Mouse (Mus musculus): ENCODE measurements around the gene Man2b1. TPM values are rescaled to one million over a fixed set of nuclear protein-coding genes. Genes with fewer than 3 reads are reported as not detected.

Gene Man2b1
- 12.2 TPM for polyA plus RNA-seq (2014; fragmentation: Illumina TruSeq; extraction: RNeasy Lipid Tissue Mini Kit (QIAGEN cat#74804); ENCODE audit: low read depth, low replicate concordance)

DNA sequence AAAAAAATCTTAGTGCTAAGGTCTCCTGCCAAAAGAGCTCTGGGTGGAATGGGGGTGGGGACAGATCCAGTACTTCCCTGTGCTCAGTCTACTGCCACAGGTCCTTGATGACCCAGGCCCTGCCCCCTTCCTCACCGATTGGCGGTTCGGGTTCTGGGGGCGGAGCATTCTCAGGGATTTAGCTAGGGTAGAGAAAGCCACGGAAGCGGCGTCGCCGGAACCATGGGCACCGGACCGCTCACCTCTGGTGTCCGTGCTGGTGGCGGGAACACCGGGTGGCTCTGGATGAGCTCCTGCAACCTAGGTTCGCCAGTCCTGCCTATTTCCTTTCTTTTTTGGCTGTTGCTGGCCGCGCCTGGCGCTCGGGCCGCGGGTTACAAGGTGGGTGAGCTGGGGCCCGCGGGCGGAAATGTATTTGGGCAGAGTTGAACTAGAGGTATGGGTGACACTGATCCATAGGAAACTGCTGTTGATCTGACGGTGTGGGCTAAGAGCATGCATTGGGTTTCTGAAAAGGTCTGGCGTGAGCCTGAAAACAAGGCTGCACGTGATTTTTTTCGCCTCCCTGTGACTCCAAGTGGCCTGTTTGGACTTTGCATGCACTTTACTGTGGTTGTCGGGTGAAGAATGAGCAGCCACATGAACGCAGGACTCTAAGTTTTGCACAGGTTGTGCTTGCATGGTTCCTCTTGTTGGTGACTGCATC lies at the start of gene Man2b1:
Man2b1 (plus strand) TSS at position 163 of the 706 bp plus-strand sequence.

DNA sequence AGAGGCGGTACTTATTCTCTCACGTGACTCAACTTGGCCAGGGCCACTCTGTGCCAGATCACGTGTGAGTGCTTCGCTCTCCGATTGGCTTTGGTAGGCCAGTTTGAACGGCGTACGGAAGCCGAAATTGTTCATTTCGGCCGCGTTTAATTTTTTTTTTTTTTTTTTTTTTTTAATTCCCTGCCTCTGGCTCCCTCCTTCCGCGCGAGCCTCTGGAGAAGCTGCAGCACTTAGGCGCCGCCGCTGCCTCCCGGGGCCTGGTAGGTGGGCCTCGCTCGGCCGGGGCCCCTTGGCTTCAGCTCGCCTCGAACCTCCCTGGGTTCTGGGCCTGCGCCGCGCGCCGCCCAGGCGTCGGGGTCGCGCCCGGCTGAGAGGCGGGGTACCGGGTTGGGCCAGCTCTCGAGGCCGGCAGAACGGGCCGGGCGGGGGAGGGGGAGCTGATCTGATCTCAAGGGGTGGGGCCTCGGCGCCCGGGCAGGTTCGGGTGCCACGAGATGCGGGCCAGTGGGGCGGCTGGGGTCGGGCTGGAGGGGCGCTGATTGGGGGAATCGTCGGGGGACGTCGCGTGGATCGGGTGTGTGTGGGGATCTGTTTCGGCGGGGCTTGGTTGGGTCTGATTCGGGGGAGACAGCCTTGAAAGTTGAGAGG lies 46.2 kb upstream of the Man2b1 start, which contains the start of gene Tnpo2:
Tnpo2 (plus strand) TSS at position 198 of the 648 bp plus-strand sequence.

DNA sequence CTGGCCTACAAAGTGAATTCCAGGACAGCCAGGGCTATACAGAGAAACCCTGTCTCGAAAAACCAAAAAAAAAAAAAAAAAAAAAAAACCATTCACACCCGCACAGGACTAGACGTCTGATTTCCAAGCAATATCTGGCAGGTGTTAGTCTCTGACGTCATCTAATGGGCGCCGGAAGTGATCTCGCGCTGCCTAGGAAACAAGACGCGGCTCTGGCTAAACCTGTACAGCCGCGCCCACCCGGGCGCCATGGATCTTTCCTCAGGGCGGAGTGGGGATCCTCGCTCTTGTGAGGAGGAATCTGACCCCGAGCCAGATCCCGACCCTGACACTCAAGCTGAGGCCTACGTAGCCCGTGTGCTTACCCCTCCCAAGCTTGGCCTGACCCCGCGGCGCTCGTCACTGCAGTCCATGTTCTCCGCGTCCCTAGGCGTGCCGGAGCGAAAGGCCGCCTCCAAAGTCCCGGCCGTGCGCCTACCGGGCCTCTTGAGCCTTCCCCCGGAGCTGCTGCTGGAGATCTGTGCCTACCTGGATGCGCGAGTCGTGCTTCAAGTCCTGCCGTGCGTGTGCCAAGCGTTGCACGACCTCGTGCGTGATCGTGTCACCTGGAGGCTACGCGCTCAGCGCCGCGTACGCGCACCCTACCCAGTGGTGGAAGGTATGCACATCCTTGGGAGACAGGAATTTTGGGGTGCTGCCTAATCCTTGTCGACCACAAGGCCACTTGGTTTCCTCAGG lies 23.0 kb upstream of the Man2b1 start, which contains the start of gene Fbxw9:
Fbxw9 (plus strand) TSS at position 177 of the 738 bp plus-strand sequence.

DNA sequence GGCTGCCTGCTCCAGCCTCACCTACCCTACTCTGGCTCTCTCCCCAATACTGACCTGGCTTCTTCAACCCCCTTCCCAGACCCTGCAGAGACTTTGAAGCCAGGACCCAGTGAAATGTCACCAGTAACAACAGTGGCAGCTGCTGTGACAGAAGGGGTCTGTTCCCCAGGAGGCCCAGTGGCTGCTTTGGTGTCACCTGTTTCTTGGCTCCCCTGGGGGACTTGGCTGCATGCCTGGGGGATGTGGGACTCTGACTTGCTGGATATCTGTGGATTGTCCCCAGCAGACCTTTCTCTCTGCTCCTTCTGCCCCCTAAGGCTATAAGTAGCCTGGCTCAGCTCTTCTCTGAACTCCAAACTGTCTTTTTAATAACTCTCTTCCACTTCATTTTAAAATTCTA lies 15.1 kb upstream of the Man2b1 start, which contains the start of gene Gm5741:
Gm5741 (minus strand) TSS at position 1 of the 400 bp plus-strand sequence.

DNA sequence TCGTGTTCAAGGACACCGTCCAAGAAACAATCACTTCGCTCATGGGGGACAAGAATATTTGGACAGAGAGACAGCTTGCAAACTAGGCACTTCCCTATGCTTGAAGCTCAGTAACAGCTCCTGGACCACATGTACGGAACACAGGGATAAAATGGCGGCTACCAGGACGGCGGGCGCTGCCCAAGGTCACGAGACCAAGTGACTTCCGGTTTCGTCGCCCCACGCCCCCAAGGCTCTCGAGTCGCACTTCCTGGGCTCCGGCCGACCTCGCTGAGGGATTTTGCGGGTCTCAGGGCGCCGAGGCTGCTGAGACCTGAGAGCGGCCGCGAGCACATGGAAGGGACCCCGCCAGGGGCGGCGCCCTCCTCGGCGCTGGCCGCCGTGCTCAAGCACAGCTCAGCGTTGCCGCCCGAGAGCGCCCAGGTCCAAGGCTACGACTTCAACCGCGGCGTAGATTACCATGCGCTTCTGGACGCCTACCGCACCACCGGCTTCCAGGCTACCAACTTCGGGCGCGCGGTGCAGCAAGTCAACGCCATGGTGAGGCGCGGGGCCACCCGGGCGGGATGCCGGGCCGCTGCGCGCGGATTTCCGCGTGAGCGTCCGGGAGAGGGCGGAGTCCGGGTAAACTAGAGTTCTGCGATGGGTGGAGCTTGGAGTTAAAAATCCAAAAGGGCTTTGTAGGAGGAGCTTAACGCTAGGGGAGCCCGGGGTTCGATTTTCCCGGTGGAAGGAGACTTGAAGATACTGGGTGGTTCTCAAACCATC lies 11.4 kb upstream of the Man2b1 start, which contains the start of gene Dhps:
Dhps (plus strand) TSS at position 244 of the 768 bp plus-strand sequence.

DNA sequence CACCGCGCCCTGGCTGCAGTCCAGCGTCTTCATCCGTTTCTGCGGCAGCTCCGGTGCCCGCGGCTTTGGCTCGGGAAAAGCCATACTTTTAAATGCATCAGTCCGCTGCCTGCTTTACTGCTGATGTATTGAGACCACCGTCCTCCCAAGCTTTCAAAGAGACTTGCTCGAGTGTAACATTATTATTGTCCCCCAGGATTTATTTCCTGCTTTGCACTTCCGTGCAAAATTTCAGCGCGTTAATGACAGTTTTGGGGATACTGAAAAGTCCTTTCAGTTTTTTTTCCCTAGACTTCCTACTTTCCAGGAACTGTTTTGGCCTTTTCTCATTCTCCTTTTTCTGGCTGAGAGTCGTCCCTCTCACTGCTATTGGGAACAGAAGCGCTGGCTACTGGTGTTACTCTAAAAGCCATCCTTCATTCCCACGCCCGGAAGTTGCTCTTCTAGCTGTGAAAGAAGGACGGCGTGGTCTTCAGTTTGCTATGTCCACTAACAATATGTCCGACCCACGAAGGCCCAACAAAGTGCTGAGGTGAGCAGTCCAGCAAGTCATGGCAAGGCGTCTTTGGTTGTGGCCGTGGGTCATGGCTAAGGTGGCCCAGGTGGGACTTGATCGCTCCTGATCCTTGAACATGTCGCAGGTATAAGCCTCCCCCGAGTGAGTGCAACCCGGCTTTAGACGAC lies 2.4 kb upstream of the Man2b1 start, which contains the start of gene Wdr83os:
Wdr83os (plus strand) TSS at position 209 of the 684 bp plus-strand sequence.

DNA sequence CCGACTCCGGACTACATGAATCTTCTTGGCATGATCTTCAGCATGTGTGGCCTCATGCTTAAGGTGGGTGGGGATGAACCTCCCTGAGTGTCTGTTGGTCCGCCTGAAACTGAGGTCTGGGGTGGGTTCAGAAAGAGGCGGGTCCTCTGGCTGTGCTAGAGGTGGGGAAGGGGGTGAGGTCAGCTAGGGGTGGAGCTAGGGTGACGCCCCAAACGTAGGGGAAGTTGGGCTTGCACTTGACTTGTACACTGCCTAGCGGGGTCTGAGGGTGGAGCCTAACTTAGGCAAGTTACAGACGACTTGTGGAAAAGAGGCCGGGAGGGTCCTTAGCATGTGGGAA lies 1.9 kb upstream of the Man2b1 start, which contains the start of gene Wdr83:
Wdr83 (minus strand) TSS at position 91 of the 340 bp plus-strand sequence.

DNA sequence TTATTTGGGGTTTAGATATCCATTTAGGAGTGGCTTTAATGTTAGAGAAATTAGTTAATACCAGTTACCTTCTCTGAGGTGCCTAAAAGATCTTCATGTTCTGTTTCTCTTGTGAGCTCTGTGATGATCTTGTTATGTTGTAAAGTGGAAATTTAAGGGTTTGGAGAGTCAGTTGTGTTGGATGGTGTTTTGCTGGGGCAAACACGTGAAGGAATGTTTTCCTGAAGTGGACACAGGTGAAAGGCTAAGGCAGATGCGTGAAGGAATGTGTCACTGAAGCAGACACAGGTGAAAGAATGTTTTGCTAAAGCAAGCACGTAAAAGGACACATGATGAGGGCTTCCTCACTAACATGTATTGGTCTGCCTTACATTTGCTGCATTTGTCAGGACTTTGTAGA lies 39.9 kb downstream of the Man2b1 start, which contains the start of gene Zfp791:
Zfp791 (minus strand) TSS at position 101 of the 400 bp plus-strand sequence.

Other genes with a start within 250 kb of the Man2b1 start
- gene Rad23a, start 242.6 kb upstream of the Man2b1 start, polyA plus RNA-seq (2014; fragmentation: Illumina TruSeq; extraction: RNeasy Lipid Tissue Mini Kit (QIAGEN cat#74804); ENCODE audit: low read depth, low replicate concordance), result 9.8 TPM
- 778 TPM for gene Calr, start 236.3 kb upstream of the Man2b1 start, polyA plus RNA-seq (2014; fragmentation: Illumina TruSeq; extraction: RNeasy Lipid Tissue Mini Kit (QIAGEN cat#74804); ENCODE audit: low read depth, low replicate concordance)
- 2.9 TPM for gene Farsa, start 226.3 kb upstream of the Man2b1 start, polyA plus RNA-seq (2014; fragmentation: Illumina TruSeq; extraction: RNeasy Lipid Tissue Mini Kit (QIAGEN cat#74804); ENCODE audit: low read depth, low replicate concordance)
- gene Syce2, start 211.2 kb upstream of the Man2b1 start, polyA plus RNA-seq (2014; fragmentation: Illumina TruSeq; extraction: RNeasy Lipid Tissue Mini Kit (QIAGEN cat#74804); ENCODE audit: low read depth, low replicate concordance), result 1.8 TPM
- 511 TPM for gene Gcdh, start 189.3 kb upstream of the Man2b1 start, polyA plus RNA-seq (2014; fragmentation: Illumina TruSeq; extraction: RNeasy Lipid Tissue Mini Kit (QIAGEN cat#74804); ENCODE audit: low read depth, low replicate concordance)
- 1.0 TPM for gene Klf1, start 181.3 kb upstream of the Man2b1 start, polyA plus RNA-seq (2014; fragmentation: Illumina TruSeq; extraction: RNeasy Lipid Tissue Mini Kit (QIAGEN cat#74804); ENCODE audit: low read depth, low replicate concordance)
- 9.4 TPM for gene Dnase2a, start 174.7 kb upstream of the Man2b1 start, polyA plus RNA-seq (2014; fragmentation: Illumina TruSeq; extraction: RNeasy Lipid Tissue Mini Kit (QIAGEN cat#74804); ENCODE audit: low read depth, low replicate concordance)
- gene Mast1, start 145.9 kb upstream of the Man2b1 start, polyA plus RNA-seq (2014; fragmentation: Illumina TruSeq; extraction: RNeasy Lipid Tissue Mini Kit (QIAGEN cat#74804); ENCODE audit: low read depth, low replicate concordance), result not detected
- not detected for gene Rtbdn, start 136.3 kb upstream of the Man2b1 start, polyA plus RNA-seq (2014; fragmentation: Illumina TruSeq; extraction: RNeasy Lipid Tissue Mini Kit (QIAGEN cat#74804); ENCODE audit: low read depth, low replicate concordance)
- gene Gm49661, start 113.8 kb upstream of the Man2b1 start, polyA plus RNA-seq (2014; fragmentation: Illumina TruSeq; extraction: RNeasy Lipid Tissue Mini Kit (QIAGEN cat#74804); ENCODE audit: low read depth, low replicate concordance), result not detected
- 42.1 TPM for gene Prdx2, start 113.7 kb upstream of the Man2b1 start, polyA plus RNA-seq (2014; fragmentation: Illumina TruSeq; extraction: RNeasy Lipid Tissue Mini Kit (QIAGEN cat#74804); ENCODE audit: low read depth, low replicate concordance)
- 2.5 TPM for gene Rnaseh2a, start 113.5 kb upstream of the Man2b1 start, polyA plus RNA-seq (2014; fragmentation: Illumina TruSeq; extraction: RNeasy Lipid Tissue Mini Kit (QIAGEN cat#74804); ENCODE audit: low read depth, low replicate concordance)
- gene Junb, start 104.6 kb upstream of the Man2b1 start, polyA plus RNA-seq (2014; fragmentation: Illumina TruSeq; extraction: RNeasy Lipid Tissue Mini Kit (QIAGEN cat#74804); ENCODE audit: low read depth, low replicate concordance), result 0.50 TPM
- gene Hook2, start 92.7 kb upstream of the Man2b1 start, polyA plus RNA-seq (2014; fragmentation: Illumina TruSeq; extraction: RNeasy Lipid Tissue Mini Kit (QIAGEN cat#74804); ENCODE audit: low read depth, low replicate concordance), result 4.8 TPM
- not detected for gene Best2, start 68.7 kb upstream of the Man2b1 start, polyA plus RNA-seq (2014; fragmentation: Illumina TruSeq; extraction: RNeasy Lipid Tissue Mini Kit (QIAGEN cat#74804); ENCODE audit: low read depth, low replicate concordance)
- 7.6 TPM for gene Asna1, start 58.0 kb upstream of the Man2b1 start, polyA plus RNA-seq (2014; fragmentation: Illumina TruSeq; extraction: RNeasy Lipid Tissue Mini Kit (QIAGEN cat#74804); ENCODE audit: low read depth, low replicate concordance)
- 16.7 TPM for gene Trir, start 56.4 kb upstream of the Man2b1 start, polyA plus RNA-seq (2014; fragmentation: Illumina TruSeq; extraction: RNeasy Lipid Tissue Mini Kit (QIAGEN cat#74804); ENCODE audit: low read depth, low replicate concordance)
- 5.4 TPM for gene Tnpo2, start 46.4 kb upstream of the Man2b1 start, polyA plus RNA-seq (2014; fragmentation: Illumina TruSeq; extraction: RNeasy Lipid Tissue Mini Kit (QIAGEN cat#74804); ENCODE audit: low read depth, low replicate concordance)
- gene Fbxw9, start 23.2 kb upstream of the Man2b1 start, polyA plus RNA-seq (2014; fragmentation: Illumina TruSeq; extraction: RNeasy Lipid Tissue Mini Kit (QIAGEN cat#74804); ENCODE audit: low read depth, low replicate concordance), result 2.5 TPM
- not detected for gene Gm5741, start 15.3 kb upstream of the Man2b1 start, polyA plus RNA-seq (2014; fragmentation: Illumina TruSeq; extraction: RNeasy Lipid Tissue Mini Kit (QIAGEN cat#74804); ENCODE audit: low read depth, low replicate concordance)
- 7.5 TPM for gene Dhps, start 11.5 kb upstream of the Man2b1 start, polyA plus RNA-seq (2014; fragmentation: Illumina TruSeq; extraction: RNeasy Lipid Tissue Mini Kit (QIAGEN cat#74804); ENCODE audit: low read depth, low replicate concordance)
- gene Wdr83os, start 2.5 kb upstream of the Man2b1 start, polyA plus RNA-seq (2014; fragmentation: Illumina TruSeq; extraction: RNeasy Lipid Tissue Mini Kit (QIAGEN cat#74804); ENCODE audit: low read depth, low replicate concordance), result 11.6 TPM
- gene Wdr83, start 2.0 kb upstream of the Man2b1 start, polyA plus RNA-seq (2014; fragmentation: Illumina TruSeq; extraction: RNeasy Lipid Tissue Mini Kit (QIAGEN cat#74804); ENCODE audit: low read depth, low replicate concordance), result 2.8 TPM
- 1.7 TPM for gene Zfp791, start 39.8 kb downstream of the Man2b1 start, polyA plus RNA-seq (2014; fragmentation: Illumina TruSeq; extraction: RNeasy Lipid Tissue Mini Kit (QIAGEN cat#74804); ENCODE audit: low read depth, low replicate concordance)
- gene Cks1brt, start 68.7 kb downstream of the Man2b1 start, polyA plus RNA-seq (2014; fragmentation: Illumina TruSeq; extraction: RNeasy Lipid Tissue Mini Kit (QIAGEN cat#74804); ENCODE audit: low read depth, low replicate concordance), result not detected
- gene Olfr371, start 142.7 kb downstream of the Man2b1 start, polyA plus RNA-seq (2014; fragmentation: Illumina TruSeq; extraction: RNeasy Lipid Tissue Mini Kit (QIAGEN cat#74804); ENCODE audit: low read depth, low replicate concordance), result not detected
- 11.0 TPM for gene Orc6, start 216.4 kb downstream of the Man2b1 start, polyA plus RNA-seq (2014; fragmentation: Illumina TruSeq; extraction: RNeasy Lipid Tissue Mini Kit (QIAGEN cat#74804); ENCODE audit: low read depth, low replicate concordance)
- 163 TPM for gene Vps35, start 216.5 kb downstream of the Man2b1 start, polyA plus RNA-seq (2014; fragmentation: Illumina TruSeq; extraction: RNeasy Lipid Tissue Mini Kit (QIAGEN cat#74804); ENCODE audit: low read depth, low replicate concordance)

Data from liver, adult 10 weeks (tissue).